20 mouse cellular contexts compared by ENCODE assay signal in genomic region chr8:94447583-94448324, GRCm38 (mm10). TPM values are rescaled to one million over a fixed set of nuclear protein-coding genes. Genes with fewer than 3 reads are reported as not detected.
DNase-seq lines count a peak whose midpoint lies in the region; ATAC-seq and TF ChIP-seq lines count a peak whose summit lies in the region.
"Had no signal": no experiment of that assay in that cellular context is flagged by ENCODE, and none has a peak within 500 bp of the region (broad histone marks: within the 10 kb centered on the region; RNA-seq: fewer than 3 reads in every experiment).

No protein-coding gene starts in this region.

- H3K4me3 ChIP-seq in liver, adult 2 months (ENCODE audit: insufficient read depth, low read depth, low read length) = no peak overlapping the region
- no peak overlapping the region for H3K4me3 ChIP-seq in liver, embryonic 12.5 days
- no peak overlapping the region for H3K4me3 ChIP-seq in embryonic facial prominence, embryonic 10.5 days
- H3K4me3 ChIP-seq: embryonic facial prominence, embryonic 13.5 days; gastrocnemius, adult 2 months; limb, embryonic 12.5 days; liver, embryonic 15.5 days; megakaryocyte, embryonic 14.5 days had no signal

- H3K79me2 ChIP-seq in liver, adult 2 months (ENCODE audit: control insufficient read depth, insufficient read depth, low read length) = peaks cover 6% of the 10 kb centered on the region; the same call in 1 of the 2 replicates

- H3K9me3 ChIP-seq in liver, embryonic 12.5 days (replicated peaks) = no peaks in the 10 kb centered on the region
- H3K9me3 ChIP-seq in embryonic facial prominence, embryonic 10.5 days = no peaks in the 10 kb centered on the region
- H3K9me3 ChIP-seq: embryonic facial prominence, embryonic 13.5 days; limb, embryonic 12.5 days; liver, embryonic 15.5 days; megakaryocyte, embryonic 14.5 days had no signal

- H3K36me3 ChIP-seq in liver, adult 2 months (ENCODE audit: control insufficient read depth, insufficient read depth, low read length) = no peaks in the 10 kb centered on the region
- no peaks in the 10 kb centered on the region for H3K36me3 ChIP-seq in liver, embryonic 12.5 days
- no peaks in the 10 kb centered on the region for H3K36me3 ChIP-seq in embryonic facial prominence, embryonic 10.5 days (replicated peaks)
- H3K36me3 ChIP-seq: embryonic facial prominence, embryonic 13.5 days; limb, embryonic 12.5 days; liver, embryonic 15.5 days had no signal

- H3K27me3 ChIP-seq in liver, adult 2 months (ENCODE audit: control insufficient read depth, insufficient read depth, low read length) = no peaks in the 10 kb centered on the region
- 0 out of 2 replicates have a peak, but pooled peaks cover 18% of the 10 kb centered on the region for H3K27me3 ChIP-seq in liver, embryonic 12.5 days (replicated peaks)
- no peaks in the 10 kb centered on the region for H3K27me3 ChIP-seq in embryonic facial prominence, embryonic 10.5 days (replicated peaks; ENCODE audit: low read depth, poor library complexity, severe bottlenecking)
- H3K27me3 ChIP-seq: embryonic facial prominence, embryonic 13.5 days; limb, embryonic 12.5 days; liver, embryonic 15.5 days had no signal

- H3K4me2 ChIP-seq in liver, embryonic 12.5 days = no peak overlapping the region
- H3K4me2 ChIP-seq: embryonic facial prominence, embryonic 13.5 days; limb, embryonic 12.5 days; liver, embryonic 15.5 days had no signal

- H3K4me1 ChIP-seq in liver, adult 2 months (ENCODE audit: control insufficient read depth, insufficient read depth, low read length) = peaks cover 12% of the 10 kb centered on the region; the same call in 1 of the 2 replicates
- no peaks in the 10 kb centered on the region for H3K4me1 ChIP-seq in liver, embryonic 12.5 days
- peaks cover 5% of the 10 kb centered on the region; the same call in 1 of the 2 replicates for H3K4me1 ChIP-seq in embryonic facial prominence, embryonic 10.5 days
- H3K4me1 ChIP-seq: embryonic facial prominence, embryonic 13.5 days; limb, embryonic 12.5 days; liver, embryonic 15.5 days had no signal

- peak; percentile 56 for DNase-seq in heart, adult 11 months
- DNase-seq in heart, postnatal 10 days = no peak
- peak; percentile 77 for DNase-seq in liver, adult 2 months (ENCODE audit: extremely low read depth, low read depth, low spot score)
- DNase-seq in embryonic facial prominence, embryonic 10.5 days (ENCODE audit: low spot score) = peak; percentile 35
- DNase-seq in gastrocnemius, postnatal 4 days (ENCODE audit: low spot score in 2 of 2) = no peak
- no peak for DNase-seq in ovary, postnatal 14 days (ENCODE audit: low spot score)
- DNase-seq: cerebellum, postnatal 14 days; forebrain, postnatal 0 days; gastrocnemius, adult 2 months; heart, postnatal 14 days; lung, postnatal 10 days; right cerebral cortex, adult 18-20 months had no signal

- no peak for TF ChIP-seq POLR2A in liver, adult 2 months (IDR thresholded peaks at IDR 0.05; ENCODE audit: extremely low read depth, insufficient read depth, low read length)

- WGBS in liver, adult 2 months = 53% methylated on average over 7 of the region's 7 CpGs
- WGBS in liver, embryonic 12.5 days (ENCODE audit: insufficient replicate concordance) = 67% methylated on average over 7 of the region's 7 CpGs
- 60% methylated on average over 7 of the region's 7 CpGs for WGBS in embryonic facial prominence, embryonic 10.5 days

- peak overlapping the region; percentile 80 for H3K27ac ChIP-seq in liver, adult 2 months (replicated peaks; ENCODE audit: insufficient read depth, low read depth, low read length)
- H3K27ac ChIP-seq in liver, embryonic 12.5 days = no peak overlapping the region
- H3K27ac ChIP-seq in embryonic facial prominence, embryonic 10.5 days (replicated peaks) = no peak overlapping the region
- H3K27ac ChIP-seq: embryonic facial prominence, embryonic 13.5 days; gastrocnemius, adult 2 months; limb, embryonic 12.5 days; liver, embryonic 15.5 days had no signal

- no peak overlapping the region for H3K9ac ChIP-seq in liver, adult 2 months (ENCODE audit: low read depth, low read length)
- H3K9ac ChIP-seq in liver, embryonic 12.5 days = no peak overlapping the region
- H3K9ac ChIP-seq: embryonic facial prominence, embryonic 13.5 days; forebrain, postnatal 0 days; limb, embryonic 12.5 days; liver, embryonic 15.5 days had no signal

- ATAC-seq in liver, embryonic 12.5 days = no peak
- peak; percentile 55; the same call in 1 of the 2 replicates for ATAC-seq in monocyte, adult 5-6 weeks (replicated peaks; ENCODE audit: insufficient number of reproducible peaks, low FRiP score, low TSS enrichment, poor library complexity, severe bottlenecking)
- ATAC-seq: forebrain, postnatal 0 days; midbrain, embryonic 16.5 days; Patski had no signal

- intact Hi-C loops in heart, postnatal 10 days (cut with DNase I) = no loop called here

- no peak for TF ChIP-seq CTCF in liver, adult 2 months (IDR thresholded peaks at IDR 0.05; ENCODE audit: low read depth, low read length)

RNA-seq across cellular contexts. Expression of gene Nlrc5, which starts 13.6 kb away (rescaled TPM):
- 1 to 10 TPM in 1 of 2 experiments, under 1 TPM in 1; 0.84 to 1.0 TPM for total RNA-seq in heart, postnatal 10 days (2021)
- 19.5 and 21.2 TPM in 2 replicates for total RNA-seq in liver, adult 2 months (2014; rRNA removed)
- 6.6 and 11.6 TPM in 2 replicates for polyA plus RNA-seq in liver, adult 2 months (2012; rRNA removed)
- 0.08 and 0.12 TPM in 2 replicates for polyA plus RNA-seq in liver, embryonic 12.5 days (2016; fragmentation: Nextera tagmentation; extraction: Ambion mirVana)
- 0.06 TPM in 1 of 2 replicates, not detected in the other for polyA plus RNA-seq in embryonic facial prominence, embryonic 10.5 days (2016; fragmentation: Nextera tagmentation; extraction: Ambion mirVana)
- 77.4 to 130 TPM (median 92.6 TPM) in 3 replicates for total RNA-seq in monocyte, adult 5-6 weeks (2017)
- total RNA-seq in gastrocnemius, postnatal 4 days (2021) = 1 to 10 TPM in 1 of 2 experiments, under 1 TPM in 1; 0.65 to 1.8 TPM

Comparison
In these comparisons a context has a peak if more than half of its experiments do, and no peak if none do; other contexts are left out.
1. DNase-seq: peak in heart, adult 11 months (single experiment), liver, adult 2 months (single experiment) and embryonic facial prominence, embryonic 10.5 days (single experiment); none in heart, postnatal 10 days (0 of 2), gastrocnemius, postnatal 4 days (0 of 2) and ovary, postnatal 14 days (single experiment).